ENCODE assay signal across 29 mouse cellular contexts in genomic region chr16:32445558-32445957, GRCm38 (mm10). TPM values are rescaled to one million over a fixed set of nuclear protein-coding genes. Genes with fewer than 3 reads are reported as not detected.
DNase-seq lines count a peak whose midpoint lies in the region; ATAC-seq and TF ChIP-seq lines count a peak whose summit lies in the region.
"Had no signal": no experiment of that assay in that cellular context is flagged by ENCODE, and none has a peak within 500 bp of the region (broad histone marks: within the 10 kb centered on the region; RNA-seq: fewer than 3 reads in every experiment).

No protein-coding gene starts in this region.

- WGBS in kidney, adult 2 months: 73% methylated on average over 1 of the region's 1 CpGs
- WGBS in liver, embryonic 12.5 days (ENCODE audit: insufficient replicate concordance): 78% methylated on average over 1 of the region's 1 CpGs
- whole genome bisulfite sequencing in intestine, embryonic 16.5 days: 83% methylated on average over 1 of the region's 1 CpGs

- no peaks in the 10 kb centered on the region for H3K27me3 ChIP-seq in kidney, adult 2 months (replicated peaks; ENCODE audit: control insufficient read depth, insufficient read depth, low read length)
- no peaks in the 10 kb centered on the region for H3K27me3 ChIP-seq in liver, embryonic 12.5 days (replicated peaks)
- H3K27me3 ChIP-seq in intestine, embryonic 16.5 days (replicated peaks; ENCODE audit: control insufficient read depth, insufficient read depth, low read length): no peaks in the 10 kb centered on the region
- H3K27me3 ChIP-seq: embryonic facial prominence, embryonic 12.5 days; heart, embryonic 12.5 days; limb, embryonic 15.5 days; midbrain, embryonic 13.5 days; neural tube, embryonic 13.5 days; stomach, embryonic 15.5 days had no signal

- TF ChIP-seq CTCF in kidney, adult 2 months (conservative IDR thresholded peaks at IDR 0.05; ENCODE audit: insufficient read depth, insufficient read length, low read depth, low read length): no peak

- no peak overlapping the region for H3K9ac ChIP-seq in liver, embryonic 12.5 days
- H3K9ac ChIP-seq in intestine, embryonic 16.5 days (ENCODE audit: low read depth, low read length): no peak overlapping the region
- H3K9ac ChIP-seq: embryonic facial prominence, embryonic 12.5 days; heart, embryonic 12.5 days; hindbrain, embryonic 14.5 days; limb, embryonic 15.5 days; midbrain, embryonic 13.5 days; neural tube, embryonic 13.5 days; stomach, embryonic 15.5 days had no signal

- ATAC-seq in liver, embryonic 12.5 days: no peak
- ATAC-seq in intestine, embryonic 16.5 days: no peak
- ATAC-seq: activated CD4-positive, CD25-positive, alpha-beta regulatory T cell, adult 4 months; CD4-positive, CD25-positive, alpha-beta regulatory T cell, adult 4 months; forebrain, embryonic 14.5 days; midbrain, embryonic 13.5 days had no signal

- H3K36me3 ChIP-seq in kidney, adult 2 months (ENCODE audit: control insufficient read depth, insufficient read depth, low read length): peaks cover 1% of the 10 kb centered on the region; the same call in 1 of the 2 replicates
- peaks cover 35% of the 10 kb centered on the region for H3K36me3 ChIP-seq in liver, embryonic 12.5 days
- no peaks in the 10 kb centered on the region for H3K36me3 ChIP-seq in intestine, embryonic 16.5 days (ENCODE audit: control insufficient read depth, insufficient read depth, low read length)
- H3K36me3 ChIP-seq: embryonic facial prominence, embryonic 12.5 days; midbrain, embryonic 13.5 days; neural tube, embryonic 13.5 days; stomach, embryonic 15.5 days had no signal

- H3K4me2 ChIP-seq in liver, embryonic 12.5 days: no peak overlapping the region
- no peak overlapping the region for H3K4me2 ChIP-seq in intestine, embryonic 16.5 days (ENCODE audit: low read depth, low read length)
- H3K4me2 ChIP-seq: embryonic facial prominence, embryonic 12.5 days; heart, embryonic 12.5 days; hindbrain, embryonic 14.5 days; limb, embryonic 15.5 days; midbrain, embryonic 13.5 days; neural tube, embryonic 13.5 days; stomach, embryonic 15.5 days had no signal

- no peaks in the 10 kb centered on the region for H3K9me3 ChIP-seq in liver, embryonic 12.5 days (replicated peaks)
- no peaks in the 10 kb centered on the region for H3K9me3 ChIP-seq in intestine, embryonic 16.5 days (ENCODE audit: control insufficient read depth, low read length)
- H3K9me3 ChIP-seq: embryonic facial prominence, embryonic 12.5 days; heart, embryonic 12.5 days; limb, embryonic 10.5 days; limb, embryonic 15.5 days; midbrain, embryonic 13.5 days; neural tube, embryonic 13.5 days; stomach, embryonic 15.5 days had no signal

- peak; percentile 51 for DNase-seq in kidney, adult 2 months
- DNase-seq in kidney, postnatal 4 days: no peak
- no peak for DNase-seq in liver
- no peak for DNase-seq in urinary bladder, postnatal 4 days (ENCODE audit: low spot score in 2 of 2)
- DNase-seq in adrenal gland, adult (ENCODE audit: inconsistent age in 2 of 2, low spot score in 1 of 2): no peak
- DNase-seq: adrenal gland, adult 8-10 months; cerebellum, adult 2 months; cerebellum, postnatal 36 days; gastrocnemius, postnatal 25 days; heart, adult 18-20 months; layer of hippocampus, adult 9-11 months; lung, adult 2 months; lung, postnatal 10 days; right cerebral cortex, postnatal 14 days had no signal

- 0 out of 2 replicates have a peak overlapping the region, but pooled peaks have one; percentile 14 for H3K27ac ChIP-seq in kidney, adult 2 months (ENCODE audit: insufficient read depth, low read depth, low read length)
- H3K27ac ChIP-seq in liver, embryonic 12.5 days: peak overlapping the region; percentile 69; the same call in 1 of the 2 replicates
- H3K27ac ChIP-seq in intestine, embryonic 16.5 days (ENCODE audit: low read length): peak overlapping the region; percentile 64
- H3K27ac ChIP-seq: embryonic facial prominence, embryonic 12.5 days; hindbrain, embryonic 14.5 days; limb, embryonic 10.5 days; limb, embryonic 15.5 days; macrophage; midbrain, embryonic 13.5 days; neural tube, embryonic 13.5 days; stomach, embryonic 15.5 days had no signal

- H3K4me3 ChIP-seq in kidney, adult 2 months (ENCODE audit: insufficient read depth, low read depth, low read length): no peak overlapping the region
- H3K4me3 ChIP-seq in liver, embryonic 12.5 days: no peak overlapping the region
- H3K4me3 ChIP-seq in intestine, embryonic 16.5 days (ENCODE audit: low read length): no peak overlapping the region
- H3K4me3 ChIP-seq: embryonic facial prominence, embryonic 12.5 days; heart, embryonic 12.5 days; limb, embryonic 10.5 days; limb, embryonic 15.5 days; midbrain, embryonic 13.5 days; neural tube, embryonic 13.5 days; stomach, embryonic 15.5 days had no signal

- TF ChIP-seq POLR2A in kidney, adult 2 months (IDR thresholded peaks at IDR 0.05; ENCODE audit: low read depth, low read length): no peak

- peaks cover 21% of the 10 kb centered on the region; the same call in 1 of the 2 replicates for H3K4me1 ChIP-seq in kidney, adult 2 months (ENCODE audit: control insufficient read depth, insufficient read depth, low read length)
- H3K4me1 ChIP-seq in liver, embryonic 12.5 days: peaks cover 86% of the 10 kb centered on the region
- H3K4me1 ChIP-seq in intestine, embryonic 16.5 days (ENCODE audit: control insufficient read depth, insufficient read depth, low read length): 0 out of 2 replicates have a peak, but pooled peaks cover 6% of the 10 kb centered on the region
- H3K4me1 ChIP-seq: embryonic facial prominence, embryonic 12.5 days; limb, embryonic 10.5 days; limb, embryonic 15.5 days; midbrain, embryonic 13.5 days; neural tube, embryonic 13.5 days; stomach, embryonic 15.5 days had no signal

RNA-seq across cellular contexts. Expression of gene Pcyt1a, which starts 14.8 kb away (rescaled TPM):
- polyA plus RNA-seq in kidney, adult 2 months (2012; rRNA removed): 42.9 and 43.8 TPM in 2 replicates
- 37.6 TPM in 2 replicates for polyA plus RNA-seq in liver, embryonic 12.5 days (2016; fragmentation: Nextera tagmentation; extraction: Ambion mirVana)
- 79.9 and 83.0 TPM in 2 replicates for polyA plus RNA-seq in intestine, embryonic 16.5 days (2015; fragmentation: Nextera tagmentation; extraction: Ambion mirVana)

RNA-seq across cellular contexts. Expression of gene Tctex1d2, which starts 26.1 kb away (rescaled TPM):
- polyA plus RNA-seq in kidney, adult 2 months (2012; rRNA removed): 11.1 and 12.0 TPM in 2 replicates
- 8.1 and 8.6 TPM in 2 replicates for polyA plus RNA-seq in liver, embryonic 12.5 days (2016; fragmentation: Nextera tagmentation; extraction: Ambion mirVana)
- polyA plus RNA-seq in intestine, embryonic 16.5 days (2015; fragmentation: Nextera tagmentation; extraction: Ambion mirVana): 32.5 and 34.0 TPM in 2 replicates

RNA-seq across cellular contexts. Expression of gene Slc51a, which starts 42.1 kb away (rescaled TPM):
- polyA plus RNA-seq in kidney, adult 2 months (2012; rRNA removed): 92.3 and 97.3 TPM in 2 replicates
- 0.57 and 0.66 TPM in 2 replicates for polyA plus RNA-seq in liver, embryonic 12.5 days (2016; fragmentation: Nextera tagmentation; extraction: Ambion mirVana)
- polyA plus RNA-seq in intestine, embryonic 16.5 days (2015; fragmentation: Nextera tagmentation; extraction: Ambion mirVana): 157 and 177 TPM in 2 replicates
- polyA plus RNA-seq: activated CD4-positive, CD25-positive, alpha-beta regulatory T cell, adult 4 months; CD4-positive, CD25-positive, alpha-beta regulatory T cell, adult 4 months; neural tube, embryonic 13.5 days had no signal

RNA-seq across cellular contexts. Expression of gene Tm4sf19, which starts 45.3 kb away (rescaled TPM):
- polyA plus RNA-seq in kidney, adult 2 months (2012; rRNA removed): 0.07 and 0.08 TPM in 2 replicates
- polyA plus RNA-seq in liver, embryonic 12.5 days (2016; fragmentation: Nextera tagmentation; extraction: Ambion mirVana): not detected in 2 replicates
- polyA plus RNA-seq in intestine, embryonic 16.5 days (2015; fragmentation: Nextera tagmentation; extraction: Ambion mirVana): not detected in 2 replicates
- polyA plus RNA-seq: activated CD4-positive, CD25-positive, alpha-beta regulatory T cell, adult 4 months; CD4-positive, CD25-positive, alpha-beta regulatory T cell, adult 4 months; cerebellum, adult 2 months; embryonic facial prominence, embryonic 12.5 days; forebrain, embryonic 14.5 days; heart, embryonic 12.5 days; heart, postnatal 0 days; hindbrain, embryonic 14.5 days; limb, embryonic 10.5 days; lung, adult 2 months; midbrain, embryonic 13.5 days; neural tube, embryonic 13.5 days; stomach, embryonic 15.5 days had no signal

RNA-seq across cellular contexts. Expression of gene Zdhhc19, which starts 50.5 kb away (rescaled TPM):
- 0.11 TPM in 1 of 2 replicates, not detected in the other for polyA plus RNA-seq in kidney, adult 2 months (2012; rRNA removed)
- not detected in 2 replicates for polyA plus RNA-seq in liver, embryonic 12.5 days (2016; fragmentation: Nextera tagmentation; extraction: Ambion mirVana)
- polyA plus RNA-seq in intestine, embryonic 16.5 days (2015; fragmentation: Nextera tagmentation; extraction: Ambion mirVana): 2.1 and 3.0 TPM in 2 replicates
- polyA plus RNA-seq: activated CD4-positive, CD25-positive, alpha-beta regulatory T cell, adult 4 months; CD4-positive, CD25-positive, alpha-beta regulatory T cell, adult 4 months; cerebellum, adult 2 months; embryonic facial prominence, embryonic 12.5 days; forebrain, embryonic 14.5 days; heart, embryonic 12.5 days; heart, postnatal 0 days; hindbrain, embryonic 14.5 days; limb, embryonic 10.5 days; limb, embryonic 15.5 days; lung, adult 2 months; macrophage; midbrain, embryonic 13.5 days; neural tube, embryonic 13.5 days had no signal

Comparison
In these comparisons a context has a peak if more than half of its experiments do, and no peak if none do; other contexts are left out.
1. H3K27ac ChIP-seq: peak in every context shown above with its lines; median percentile 69 in liver, embryonic 12.5 days; 64 in intestine, embryonic 16.5 days; 14 in kidney, adult 2 months.
2. RNA of gene Slc51a, which starts 42.1 kb away (polyA plus RNA-seq): 157 to 177 TPM in intestine, embryonic 16.5 days and 92.3 to 97.3 TPM in kidney, adult 2 months; 0.57 to 0.66 TPM in liver, embryonic 12.5 days; every median in the first group is over 10 times any median in the second.